Mouse (Mus musculus): ENCODE measurements around the gene Sorcs2. TPM values are rescaled to one million over a fixed set of nuclear protein-coding genes. Genes with fewer than 3 reads are reported as not detected.

The Sorcs2 gene
- polyA plus RNA-seq (2012; rRNA removed), result 17.5 and 19.3 TPM in 2 replicates

DNA sequence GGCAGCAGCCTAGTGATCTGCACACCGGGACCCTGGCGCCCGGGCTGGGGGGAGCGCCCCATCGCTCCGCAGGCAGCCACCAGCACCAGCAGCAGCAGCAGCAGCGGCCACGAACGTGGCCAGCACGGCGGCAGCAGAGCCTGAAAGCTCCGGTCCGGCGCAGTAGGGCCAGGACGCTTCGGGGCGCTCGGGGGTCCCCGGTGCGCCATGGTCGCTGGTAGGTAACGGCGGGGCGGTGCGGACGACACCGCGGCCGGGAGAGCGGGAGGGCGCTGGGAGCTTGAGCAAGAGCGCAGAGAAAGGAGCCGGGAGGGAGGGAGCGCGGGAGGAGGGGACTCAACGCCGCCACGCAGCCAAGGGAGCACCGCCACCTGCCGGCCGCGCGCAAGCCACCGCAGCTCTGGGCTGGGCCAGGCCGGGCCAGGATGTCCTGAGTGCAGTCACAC is at the start of gene Sorcs2:
TSS of gene Sorcs2 (minus strand) at position 303 of the 446 bp plus-strand sequence.
- TF ChIP-seq POLR2A (IDR thresholded peaks at IDR 0.05; ENCODE audit: borderline replicate concordance, extremely low read depth, low read depth, low read length), result no peak
- TF ChIP-seq CTCF (IDR thresholded peaks at IDR 0.05; ENCODE audit: insufficient read depth, low read length), result peak; percentile 59
- peak; percentile 78 for DNase-seq
- H3K4me1 ChIP-seq (ENCODE audit: control insufficient read depth, insufficient read depth, low read length), result no peaks in the 10 kb centered on the region
- WGBS, result 0% methylated on average over 44 of the region's 45 CpGs
- peak within 1 kb of the TSS; percentile 63 for H3K4me3 ChIP-seq (replicated peaks; ENCODE audit: extremely low read depth, low read depth, low read length)

DNA sequence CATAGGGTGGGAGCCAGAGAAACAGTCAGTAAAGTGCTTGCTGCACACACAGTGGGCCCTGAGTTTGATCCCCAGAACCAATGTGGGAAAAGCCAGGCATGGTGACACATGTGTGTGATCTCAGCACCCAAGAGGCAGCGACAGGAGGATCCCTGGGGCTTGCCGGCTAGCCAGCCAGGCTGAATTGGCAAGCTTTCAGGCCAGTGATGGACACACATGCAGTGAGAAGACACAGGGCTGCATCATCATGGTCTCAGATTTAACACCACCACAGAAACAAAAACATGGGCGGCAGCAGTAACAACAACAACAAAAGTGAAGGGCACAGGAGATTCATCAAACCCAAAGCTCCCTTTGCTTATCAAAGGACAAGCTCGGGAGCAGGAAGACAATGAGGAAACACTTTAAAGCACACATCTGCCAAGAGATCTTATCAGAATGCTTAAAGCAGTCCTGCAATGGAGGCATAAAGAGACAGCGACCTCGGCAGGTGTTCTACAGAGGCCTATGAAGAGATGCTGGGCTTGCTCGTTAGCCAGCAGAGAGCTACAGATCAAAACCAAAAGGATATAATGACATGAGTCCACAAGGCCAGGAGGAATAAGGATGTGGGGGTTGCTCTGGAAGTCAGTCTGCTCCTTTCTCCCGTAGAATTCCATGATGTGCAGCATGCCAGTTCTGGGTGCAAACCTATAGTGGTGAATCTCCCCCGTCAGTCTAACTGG is 48.4 kb upstream of the Sorcs2 start:
- TF ChIP-seq CTCF (IDR thresholded peaks at IDR 0.05; ENCODE audit: insufficient read depth, low read length), result no peak
- no peak for TF ChIP-seq POLR2A (IDR thresholded peaks at IDR 0.05; ENCODE audit: borderline replicate concordance, extremely low read depth, low read depth, low read length)
- Histone ChIP-seq H3K4me1 (ENCODE audit: control insufficient read depth, insufficient read depth, low read length) (no peaks in the 10 kb centered on the region), H3K4me3 (replicated peaks; ENCODE audit: extremely low read depth, low read depth, low read length) (no peak overlapping the region)
- 33% methylated on average over 9 of the region's 9 CpGs for WGBS
- no peak for DNase-seq

DNA sequence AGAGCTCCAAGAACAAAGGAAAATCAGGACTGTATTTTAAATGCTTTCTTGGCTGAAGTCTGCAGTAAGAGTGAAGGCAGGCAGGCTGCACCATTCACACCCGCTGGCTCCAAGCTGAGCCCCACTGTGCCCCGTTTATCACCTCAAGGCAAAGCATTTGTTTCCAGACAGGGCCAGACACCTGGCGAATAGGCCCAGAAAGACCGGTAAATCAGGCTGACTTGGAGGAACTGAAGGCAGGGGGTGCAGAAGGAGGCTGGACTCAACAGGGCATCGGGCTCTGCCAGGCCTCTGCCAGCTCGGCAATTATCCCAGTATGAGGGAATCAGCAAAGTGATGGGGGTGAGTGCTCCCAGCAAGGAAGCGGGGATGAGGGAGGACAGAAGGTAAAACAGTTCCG is 47.1 kb upstream of the Sorcs2 start:
- TF ChIP-seq POLR2A (IDR thresholded peaks at IDR 0.05; ENCODE audit: borderline replicate concordance, extremely low read depth, low read depth, low read length) (no peak), CTCF (IDR thresholded peaks at IDR 0.05; ENCODE audit: insufficient read depth, low read length) (no peak)
- 33% methylated on average over 8 of the region's 8 CpGs for WGBS
- Histone ChIP-seq H3K4me3 (replicated peaks; ENCODE audit: extremely low read depth, low read depth, low read length) (no peak overlapping the region), H3K4me1 (ENCODE audit: control insufficient read depth, insufficient read depth, low read length) (no peaks in the 10 kb centered on the region)
- no peak for DNase-seq

DNA sequence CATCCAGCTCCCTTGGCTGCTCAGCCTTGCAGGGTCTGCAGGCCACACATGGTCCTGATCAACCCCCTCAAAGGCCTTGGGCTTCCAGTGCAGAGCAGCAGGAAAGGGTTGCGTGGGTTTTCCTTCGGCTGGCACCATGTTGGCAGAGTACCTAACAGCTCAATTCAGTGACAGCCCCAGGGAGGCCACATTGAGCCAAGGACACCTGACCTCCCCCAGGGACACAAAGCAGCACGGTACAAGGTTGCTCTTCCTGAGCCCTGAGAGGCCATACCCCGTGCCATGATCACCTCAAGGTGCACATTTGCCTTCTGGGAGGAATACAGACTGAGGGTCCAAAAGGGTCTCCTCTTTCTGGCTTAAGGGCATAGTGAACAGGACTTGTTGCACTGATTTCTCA is 46.7 kb upstream of the Sorcs2 start:
- Histone ChIP-seq H3K4me3 (replicated peaks; ENCODE audit: extremely low read depth, low read depth, low read length) (no peak overlapping the region), H3K4me1 (ENCODE audit: control insufficient read depth, insufficient read depth, low read length) (no peaks in the 10 kb centered on the region)
- 56% methylated on average over 4 of the region's 4 CpGs for WGBS

DNA sequence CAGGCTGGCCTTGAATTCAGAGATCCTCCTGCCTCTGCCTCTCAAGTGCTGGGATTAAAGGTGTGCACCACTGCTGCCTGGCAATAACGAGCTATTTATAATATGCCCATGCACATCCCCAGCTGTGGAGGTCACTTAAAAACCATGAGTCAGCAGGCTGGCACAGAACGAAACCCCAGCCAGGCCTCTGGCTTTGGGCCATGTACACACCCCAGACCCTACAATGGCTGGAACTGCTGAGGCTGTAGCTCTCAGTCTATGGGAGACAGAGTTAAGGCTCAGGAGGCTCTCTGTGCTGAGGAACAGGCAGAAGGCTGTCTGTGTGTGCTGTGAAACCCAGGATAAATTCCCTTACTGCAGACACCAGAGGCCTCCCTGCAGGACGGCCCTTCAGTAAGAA is 42.8 kb upstream of the Sorcs2 start:
- TF ChIP-seq CTCF (IDR thresholded peaks at IDR 0.05; ENCODE audit: insufficient read depth, low read length), result no peak
- no peak overlapping the region for H3K4me3 ChIP-seq (replicated peaks; ENCODE audit: extremely low read depth, low read depth, low read length)
- no peak for DNase-seq
- H3K4me1 ChIP-seq (ENCODE audit: control insufficient read depth, insufficient read depth, low read length), result no peaks in the 10 kb centered on the region
- 48% methylated on average over 3 of the region's 3 CpGs for WGBS

More for the DNA sequence above, 46.7 kb upstream of the Sorcs2 start:
- TF ChIP-seq POLR2A (IDR thresholded peaks at IDR 0.05; ENCODE audit: borderline replicate concordance, extremely low read depth, low read depth, low read length) (no peak), CTCF (IDR thresholded peaks at IDR 0.05; ENCODE audit: insufficient read depth, low read length) (no peak)
- DNase-seq, result no peak

GRCm38 (mm10) chr5:36436858-36437257 is 38.9 kb upstream of the Sorcs2 start:
- 59% methylated on average over 4 of the region's 4 CpGs for WGBS
- TF ChIP-seq CTCF (IDR thresholded peaks at IDR 0.05; ENCODE audit: insufficient read depth, low read length) (no peak), POLR2A (IDR thresholded peaks at IDR 0.05; ENCODE audit: borderline replicate concordance, extremely low read depth, low read depth, low read length) (no peak)
- Histone ChIP-seq H3K4me1 (ENCODE audit: control insufficient read depth, insufficient read depth, low read length) (no peaks in the 10 kb centered on the region), H3K4me3 (replicated peaks; ENCODE audit: extremely low read depth, low read depth, low read length) (no peak overlapping the region)
- no peak for DNase-seq

DNA sequence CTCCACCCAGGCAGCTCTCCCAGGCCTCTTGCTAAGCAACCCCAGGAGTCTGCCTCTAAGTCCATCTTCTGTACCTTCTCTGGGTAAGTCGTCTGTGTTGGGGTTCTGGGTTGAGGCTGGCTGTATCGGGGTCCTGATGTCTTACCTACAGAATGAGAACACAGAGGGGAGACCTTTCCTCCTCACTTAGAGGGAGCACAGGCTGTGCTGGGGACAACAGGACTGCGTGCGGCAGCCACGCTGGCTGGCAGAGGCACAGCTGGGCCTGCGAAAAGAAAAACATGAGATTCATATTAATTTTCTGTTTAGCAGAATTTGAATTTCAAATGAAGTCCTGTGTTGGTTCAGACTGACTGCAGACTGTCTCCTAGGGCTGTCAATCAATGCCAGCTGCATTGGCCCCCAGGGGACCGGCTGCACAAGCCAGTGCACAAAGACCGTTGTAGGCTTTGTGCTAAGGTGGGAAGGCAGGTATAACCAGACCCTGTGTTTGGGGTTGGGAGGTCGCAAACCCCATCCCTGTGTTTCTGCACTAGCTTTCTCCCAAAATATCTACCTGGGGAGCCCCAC is 36.5 kb upstream of the Sorcs2 start:
- DNase-seq, result no peak
- TF ChIP-seq POLR2A (IDR thresholded peaks at IDR 0.05; ENCODE audit: borderline replicate concordance, extremely low read depth, low read depth, low read length), result no peak
- TF ChIP-seq CTCF (IDR thresholded peaks at IDR 0.05; ENCODE audit: insufficient read depth, low read length), result no peak
- Histone ChIP-seq H3K4me1 (ENCODE audit: control insufficient read depth, insufficient read depth, low read length) (no peaks in the 10 kb centered on the region), H3K4me3 (replicated peaks; ENCODE audit: extremely low read depth, low read depth, low read length) (no peak overlapping the region)
- WGBS, result 69% methylated on average over 9 of the region's 9 CpGs

- H3K4me1 ChIP-seq (ENCODE audit: control insufficient read depth, insufficient read depth, low read length), result no peaks in the 10 kb centered on the region
- no peak overlapping the region for H3K4me3 ChIP-seq (replicated peaks; ENCODE audit: extremely low read depth, low read depth, low read length)
- no peak for DNase-seq
- 51% methylated on average over 2 of the region's 2 CpGs for WGBS
- no peak for TF ChIP-seq CTCF (IDR thresholded peaks at IDR 0.05; ENCODE audit: insufficient read depth, low read length)
- TF ChIP-seq POLR2A (IDR thresholded peaks at IDR 0.05; ENCODE audit: borderline replicate concordance, extremely low read depth, low read depth, low read length), result no peak
Measured at GRCm38 (mm10) chr5:36431711-36432110, 33.8 kb upstream of the Sorcs2 start.

DNA sequence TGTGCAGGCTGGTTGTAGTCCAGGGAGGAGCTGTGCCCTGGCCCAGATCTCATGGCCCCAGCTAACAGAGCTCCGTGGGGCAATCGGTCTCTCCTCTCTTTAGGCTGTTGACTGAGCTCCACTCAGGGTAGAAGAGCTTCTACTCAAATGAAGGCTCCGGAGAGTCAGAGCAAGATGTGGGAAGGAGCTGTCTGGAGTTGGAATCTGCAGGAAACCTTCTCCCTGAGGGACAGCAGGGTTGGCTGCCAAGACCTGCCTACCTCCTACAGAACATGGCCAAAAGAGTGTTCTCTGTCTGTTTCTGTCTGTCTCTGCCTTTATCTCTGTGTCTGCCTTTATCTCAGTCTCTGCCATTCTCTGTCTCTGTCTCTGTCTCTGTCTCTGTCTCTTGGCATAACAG is 31.6 kb upstream of the Sorcs2 start:
- DNase-seq, result no peak
- 65% methylated on average over 3 of the region's 3 CpGs for WGBS
- TF ChIP-seq CTCF (IDR thresholded peaks at IDR 0.05; ENCODE audit: insufficient read depth, low read length), result no peak
- no peak for TF ChIP-seq POLR2A (IDR thresholded peaks at IDR 0.05; ENCODE audit: borderline replicate concordance, extremely low read depth, low read depth, low read length)
- no peak overlapping the region for H3K4me3 ChIP-seq (replicated peaks; ENCODE audit: extremely low read depth, low read depth, low read length)
- no peaks in the 10 kb centered on the region for H3K4me1 ChIP-seq (ENCODE audit: control insufficient read depth, insufficient read depth, low read length)

GRCm38 (mm10) chr5:36427831-36428230 is 29.9 kb upstream of the Sorcs2 start:
- Histone ChIP-seq H3K4me1 (ENCODE audit: control insufficient read depth, insufficient read depth, low read length) (no peaks in the 10 kb centered on the region), H3K4me3 (replicated peaks; ENCODE audit: extremely low read depth, low read depth, low read length) (no peak overlapping the region)
- TF ChIP-seq CTCF (IDR thresholded peaks at IDR 0.05; ENCODE audit: insufficient read depth, low read length) (no peak), POLR2A (IDR thresholded peaks at IDR 0.05; ENCODE audit: borderline replicate concordance, extremely low read depth, low read depth, low read length) (no peak)
- 15% methylated on average over 11 of the region's 11 CpGs for WGBS
- no peak for DNase-seq

Measured in lung, adult 2 months (tissue).